Mouse (Mus musculus): ENCODE measurements around the gene Inpp5a. TPM values are rescaled to one million over a fixed set of nuclear protein-coding genes. Genes with fewer than 3 reads are reported as not detected.
A peak's percentile ranks its signal among the peaks of the same experiment; 100 is the strongest.

The Inpp5a gene
- polyA plus RNA-seq, 1 experiment from 2014 or later: 23.0 TPM

GRCm38 (mm10) chr7:139529208-139529607, 140.3 kb downstream of the Inpp5a start:
- Histone ChIP-seq H3K36me3 (ENCODE audit: control insufficient read depth, insufficient read depth, low read length) (peaks cover 7% of the 10 kb centered on the region; the same call in 1 of the 2 replicates), H3K4me3 (replicated peaks; ENCODE audit: low read depth, low read length) (no peak overlapping the region), H3K27ac (replicated peaks; ENCODE audit: low read depth, low read length) (no peak overlapping the region), H3K4me2 (ENCODE audit: low read length) (no peak overlapping the region), H3K9ac (replicated peaks; ENCODE audit: low read length) (no peak overlapping the region), H3K27me3 (ENCODE audit: control insufficient read depth, insufficient read depth, low read length) (peaks cover 77% of the 10 kb centered on the region), H3K9me3 (ENCODE audit: control insufficient read depth, low read length) (no peaks in the 10 kb centered on the region), H3K4me1 (ENCODE audit: control insufficient read depth, insufficient read depth, low read length) (peaks cover 19% of the 10 kb centered on the region; the same call in 1 of the 2 replicates)
- no peak for ATAC-seq (ENCODE audit: low FRiP score, low TSS enrichment)
- DNase-seq: no peak

- peaks cover 7% of the 10 kb centered on the region; the same call in 1 of the 2 replicates for H3K36me3 ChIP-seq (ENCODE audit: control insufficient read depth, insufficient read depth, low read length)
- H3K9me3 ChIP-seq (ENCODE audit: control insufficient read depth, low read length): no peaks in the 10 kb centered on the region
- H3K27me3 ChIP-seq (ENCODE audit: control insufficient read depth, insufficient read depth, low read length): peaks cover 79% of the 10 kb centered on the region
- H3K4me2 ChIP-seq (ENCODE audit: low read length): no peak overlapping the region
- ATAC-seq (ENCODE audit: low FRiP score, low TSS enrichment): no peak
- peaks cover 19% of the 10 kb centered on the region; the same call in 1 of the 2 replicates for H3K4me1 ChIP-seq (ENCODE audit: control insufficient read depth, insufficient read depth, low read length)
- WGBS: 27% methylated on average over 16 of the region's 16 CpGs
- H3K9ac ChIP-seq (replicated peaks; ENCODE audit: low read length): no peak overlapping the region
- peak; percentile 53 for DNase-seq
- no peak overlapping the region for H3K4me3 ChIP-seq (replicated peaks; ENCODE audit: low read depth, low read length)
- no peak overlapping the region for H3K27ac ChIP-seq (replicated peaks; ENCODE audit: low read depth, low read length)
These were observed 141.9 kb downstream of the Inpp5a start for GRCm38 (mm10) chr7:139530591-139531427.

- no peak overlapping the region for H3K4me2 ChIP-seq (ENCODE audit: low read length)
- 57% methylated on average over 4 of the region's 4 CpGs for WGBS
- no peak overlapping the region for H3K9ac ChIP-seq (replicated peaks; ENCODE audit: low read length)
- peaks cover 79% of the 10 kb centered on the region for H3K27me3 ChIP-seq (ENCODE audit: control insufficient read depth, insufficient read depth, low read length)
- H3K4me3 ChIP-seq (replicated peaks; ENCODE audit: low read depth, low read length): no peak overlapping the region
- no peak overlapping the region for H3K27ac ChIP-seq (replicated peaks; ENCODE audit: low read depth, low read length)
- DNase-seq: no peak
- peaks cover 19% of the 10 kb centered on the region; the same call in 1 of the 2 replicates for H3K4me1 ChIP-seq (ENCODE audit: control insufficient read depth, insufficient read depth, low read length)
- H3K9me3 ChIP-seq (ENCODE audit: control insufficient read depth, low read length): no peaks in the 10 kb centered on the region
- peaks cover 5% of the 10 kb centered on the region; the same call in 1 of the 2 replicates for H3K36me3 ChIP-seq (ENCODE audit: control insufficient read depth, insufficient read depth, low read length)
- no peak for ATAC-seq (ENCODE audit: low FRiP score, low TSS enrichment)
These were observed 142.5 kb downstream of the Inpp5a start for GRCm38 (mm10) chr7:139531428-139531801.

GRCm38 (mm10) chr7:139536331-139536730, 147.4 kb downstream of the Inpp5a start:
- no peak overlapping the region for H3K4me3 ChIP-seq (replicated peaks; ENCODE audit: low read depth, low read length)
- peaks cover 89% of the 10 kb centered on the region for H3K27me3 ChIP-seq (ENCODE audit: control insufficient read depth, insufficient read depth, low read length)
- no peak overlapping the region for H3K9ac ChIP-seq (replicated peaks; ENCODE audit: low read length)
- H3K36me3 ChIP-seq (ENCODE audit: control insufficient read depth, insufficient read depth, low read length): no peaks in the 10 kb centered on the region
- no peak overlapping the region for H3K27ac ChIP-seq (replicated peaks; ENCODE audit: low read depth, low read length)
- no peak overlapping the region for H3K4me2 ChIP-seq (ENCODE audit: low read length)
- peaks cover 3% of the 10 kb centered on the region; the same call in 1 of the 2 replicates for H3K4me1 ChIP-seq (ENCODE audit: control insufficient read depth, insufficient read depth, low read length)
- 86% methylated on average over 5 of the region's 5 CpGs for WGBS
- DNase-seq (no peak), ATAC-seq (ENCODE audit: low FRiP score, low TSS enrichment) (no peak)
- no peaks in the 10 kb centered on the region for H3K9me3 ChIP-seq (ENCODE audit: control insufficient read depth, low read length)

GRCm38 (mm10) chr7:139536831-139537230, 147.9 kb downstream of the Inpp5a start:
- Histone ChIP-seq H3K27ac (replicated peaks; ENCODE audit: low read depth, low read length) (no peak overlapping the region), H3K36me3 (ENCODE audit: control insufficient read depth, insufficient read depth, low read length) (no peaks in the 10 kb centered on the region), H3K9ac (replicated peaks; ENCODE audit: low read length) (no peak overlapping the region), H3K4me2 (ENCODE audit: low read length) (no peak overlapping the region), H3K4me3 (replicated peaks; ENCODE audit: low read depth, low read length) (no peak overlapping the region), H3K27me3 (ENCODE audit: control insufficient read depth, insufficient read depth, low read length) (peaks cover 89% of the 10 kb centered on the region), H3K4me1 (ENCODE audit: control insufficient read depth, insufficient read depth, low read length) (no peaks in the 10 kb centered on the region), H3K9me3 (ENCODE audit: control insufficient read depth, low read length) (no peaks in the 10 kb centered on the region)
- ATAC-seq (ENCODE audit: low FRiP score, low TSS enrichment) (no peak), DNase-seq (no peak)
- 95% methylated on average over 2 of the region's 2 CpGs for WGBS

GRCm38 (mm10) chr7:139537831-139538230, 148.9 kb downstream of the Inpp5a start:
- Histone ChIP-seq H3K27me3 (ENCODE audit: control insufficient read depth, insufficient read depth, low read length) (peaks cover 87% of the 10 kb centered on the region), H3K4me1 (ENCODE audit: control insufficient read depth, insufficient read depth, low read length) (no peaks in the 10 kb centered on the region), H3K9ac (replicated peaks; ENCODE audit: low read length) (no peak overlapping the region), H3K4me2 (ENCODE audit: low read length) (no peak overlapping the region), H3K4me3 (replicated peaks; ENCODE audit: low read depth, low read length) (no peak overlapping the region), H3K27ac (replicated peaks; ENCODE audit: low read depth, low read length) (no peak overlapping the region), H3K36me3 (ENCODE audit: control insufficient read depth, insufficient read depth, low read length) (no peaks in the 10 kb centered on the region), H3K9me3 (ENCODE audit: control insufficient read depth, low read length) (no peaks in the 10 kb centered on the region)
- 98% methylated on average over 9 of the region's 9 CpGs for WGBS
- ATAC-seq (ENCODE audit: low FRiP score, low TSS enrichment) (no peak), DNase-seq (no peak)

- no peak overlapping the region for H3K4me2 ChIP-seq (ENCODE audit: low read length)
- H3K9me3 ChIP-seq (ENCODE audit: control insufficient read depth, low read length): no peaks in the 10 kb centered on the region
- H3K27ac ChIP-seq (replicated peaks; ENCODE audit: low read depth, low read length): no peak overlapping the region
- 83% methylated on average over 2 of the region's 2 CpGs for WGBS
- no peak overlapping the region for H3K9ac ChIP-seq (replicated peaks; ENCODE audit: low read length)
- H3K27me3 ChIP-seq (ENCODE audit: control insufficient read depth, insufficient read depth, low read length): peaks cover 86% of the 10 kb centered on the region
- no peak for ATAC-seq (ENCODE audit: low FRiP score, low TSS enrichment)
- H3K4me3 ChIP-seq (replicated peaks; ENCODE audit: low read depth, low read length): no peak overlapping the region
- H3K36me3 ChIP-seq (ENCODE audit: control insufficient read depth, insufficient read depth, low read length): no peaks in the 10 kb centered on the region
- no peak for DNase-seq
- H3K4me1 ChIP-seq (ENCODE audit: control insufficient read depth, insufficient read depth, low read length): no peaks in the 10 kb centered on the region
These were observed 149.6 kb downstream of the Inpp5a start for GRCm38 (mm10) chr7:139538541-139538940.

GRCm38 (mm10) chr7:139540601-139541000, 151.7 kb downstream of the Inpp5a start:
- WGBS: 84% methylated on average over 1 of the region's 1 CpGs
- H3K4me2 ChIP-seq (ENCODE audit: low read length): no peak overlapping the region
- H3K36me3 ChIP-seq (ENCODE audit: control insufficient read depth, insufficient read depth, low read length): no peaks in the 10 kb centered on the region
- DNase-seq (no peak), ATAC-seq (ENCODE audit: low FRiP score, low TSS enrichment) (no peak)
- H3K4me3 ChIP-seq (replicated peaks; ENCODE audit: low read depth, low read length): no peak overlapping the region
- H3K27me3 ChIP-seq (ENCODE audit: control insufficient read depth, insufficient read depth, low read length): peaks cover 75% of the 10 kb centered on the region
- no peak overlapping the region for H3K27ac ChIP-seq (replicated peaks; ENCODE audit: low read depth, low read length)
- no peak overlapping the region for H3K9ac ChIP-seq (replicated peaks; ENCODE audit: low read length)
- no peaks in the 10 kb centered on the region for H3K9me3 ChIP-seq (ENCODE audit: control insufficient read depth, low read length)
- peaks cover 9% of the 10 kb centered on the region for H3K4me1 ChIP-seq (ENCODE audit: control insufficient read depth, insufficient read depth, low read length)

- Histone ChIP-seq H3K27ac (replicated peaks; ENCODE audit: low read depth, low read length) (no peak overlapping the region), H3K4me1 (ENCODE audit: control insufficient read depth, insufficient read depth, low read length) (peaks cover 9% of the 10 kb centered on the region), H3K9ac (replicated peaks; ENCODE audit: low read length) (no peak overlapping the region), H3K9me3 (ENCODE audit: control insufficient read depth, low read length) (no peaks in the 10 kb centered on the region), H3K4me2 (ENCODE audit: low read length) (no peak overlapping the region), H3K36me3 (ENCODE audit: control insufficient read depth, insufficient read depth, low read length) (no peaks in the 10 kb centered on the region), H3K4me3 (replicated peaks; ENCODE audit: low read depth, low read length) (no peak overlapping the region), H3K27me3 (ENCODE audit: control insufficient read depth, insufficient read depth, low read length) (peaks cover 72% of the 10 kb centered on the region)
- DNase-seq: no peak
- ATAC-seq (ENCODE audit: low FRiP score, low TSS enrichment): no peak
- WGBS: 87% methylated on average over 6 of the region's 6 CpGs
These were observed 152.5 kb downstream of the Inpp5a start for GRCm38 (mm10) chr7:139541422-139541821.
